Mouse (Mus musculus): ENCODE measurements around the gene Ahdc1. TPM values are rescaled to one million over a fixed set of nuclear protein-coding genes. Genes with fewer than 3 reads are reported as not detected.
A peak's percentile ranks its signal among the peaks of the same experiment; 100 is the strongest.

Gene Ahdc1
- polyA plus RNA-seq, 1 experiment from 2014 or later = 8.1 TPM

GRCm38 (mm10) chr4:132974904-132975303, 36.2 kb upstream of the Ahdc1 start:
- Histone ChIP-seq H3K27me3 (peaks cover 60% of the 10 kb centered on the region), H3K36me3 (replicated peaks) (no peaks in the 10 kb centered on the region), H3K9me3 (no peaks in the 10 kb centered on the region), H3K4me2 (peak overlapping the region; percentile 39), H3K27ac (peak overlapping the region; percentile 5; the same call in 1 of the 2 replicates), H3K4me3 (replicated peaks) (peak overlapping the region; percentile 10; the same call in 1 of the 2 replicates), H3K4me1 (peaks cover 24% of the 10 kb centered on the region), H3K9ac (no peak overlapping the region)
- ATAC-seq (ENCODE audit: low FRiP score) = no peak
- WGBS = 2% methylated on average over 15 of the region's 15 CpGs

DNA sequence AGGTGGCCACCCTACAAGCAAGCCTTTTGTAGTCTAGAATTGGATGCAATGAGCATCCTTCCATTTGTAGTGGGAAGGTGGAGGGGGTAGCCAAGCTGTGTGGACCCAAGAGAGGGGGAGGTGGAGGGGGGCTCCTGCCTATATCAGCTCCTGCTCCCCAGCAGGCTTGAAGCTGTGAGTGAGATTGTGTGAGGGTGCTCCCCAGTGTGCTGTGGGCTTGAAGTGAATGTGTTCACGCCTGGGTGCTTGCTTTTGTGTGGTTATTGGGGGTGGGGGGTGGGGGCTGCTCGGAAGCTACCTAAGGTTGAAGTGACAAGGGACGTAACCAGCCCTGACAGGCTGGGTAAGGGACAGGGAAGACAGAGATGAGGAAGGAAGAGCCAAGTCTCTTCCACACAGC, 35.3 kb upstream of the Ahdc1 start:
- 54% methylated on average over 3 of the region's 3 CpGs for whole genome bisulfite sequencing

DNA sequence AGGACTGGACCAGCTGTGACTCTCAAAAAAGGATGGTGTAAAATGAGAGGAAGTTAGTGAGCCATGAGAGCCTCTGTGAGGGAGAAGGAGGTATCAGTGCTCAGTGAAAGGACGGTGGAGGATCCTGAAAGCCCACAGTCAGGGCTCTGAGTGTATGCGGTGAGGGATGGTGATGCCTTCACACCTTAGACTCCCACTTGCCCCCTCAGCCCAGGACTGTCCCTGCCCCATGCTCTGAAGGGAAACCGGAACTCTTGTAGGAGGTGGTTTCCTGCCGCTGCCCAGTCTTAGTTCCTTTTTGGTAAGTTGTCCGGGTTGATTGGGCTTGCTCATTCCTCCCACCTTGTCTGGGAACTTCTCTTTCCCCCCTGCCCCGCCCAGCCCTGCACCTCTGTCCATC, 34.3 kb upstream of the Ahdc1 start:
- Histone ChIP-seq H3K9me3 (no peaks in the 10 kb centered on the region), H3K4me2 (no peak overlapping the region), H3K27me3 (peaks cover 60% of the 10 kb centered on the region), H3K36me3 (replicated peaks) (no peaks in the 10 kb centered on the region), H3K27ac (no peak overlapping the region), H3K9ac (no peak overlapping the region), H3K4me1 (peaks cover 24% of the 10 kb centered on the region), H3K4me3 (replicated peaks) (no peak overlapping the region)
- 76% methylated on average over 6 of the region's 6 CpGs for WGBS
- ATAC-seq (ENCODE audit: low FRiP score) = no peak

More for the DNA sequence above, 35.3 kb upstream of the Ahdc1 start:
- Histone ChIP-seq H3K4me3 (replicated peaks) (no peak overlapping the region), H3K9ac (no peak overlapping the region), H3K9me3 (no peaks in the 10 kb centered on the region), H3K27me3 (peaks cover 60% of the 10 kb centered on the region), H3K27ac (no peak overlapping the region), H3K4me2 (no peak overlapping the region), H3K4me1 (peaks cover 24% of the 10 kb centered on the region), H3K36me3 (replicated peaks) (no peaks in the 10 kb centered on the region)
- ATAC-seq (ENCODE audit: low FRiP score) = no peak

GRCm38 (mm10) chr4:132977597-132977996, 33.5 kb upstream of the Ahdc1 start:
- WGBS = 54% methylated on average over 5 of the region's 5 CpGs
- H3K4me3 ChIP-seq (replicated peaks) = no peak overlapping the region
- H3K27me3 ChIP-seq = peaks cover 51% of the 10 kb centered on the region

DNA sequence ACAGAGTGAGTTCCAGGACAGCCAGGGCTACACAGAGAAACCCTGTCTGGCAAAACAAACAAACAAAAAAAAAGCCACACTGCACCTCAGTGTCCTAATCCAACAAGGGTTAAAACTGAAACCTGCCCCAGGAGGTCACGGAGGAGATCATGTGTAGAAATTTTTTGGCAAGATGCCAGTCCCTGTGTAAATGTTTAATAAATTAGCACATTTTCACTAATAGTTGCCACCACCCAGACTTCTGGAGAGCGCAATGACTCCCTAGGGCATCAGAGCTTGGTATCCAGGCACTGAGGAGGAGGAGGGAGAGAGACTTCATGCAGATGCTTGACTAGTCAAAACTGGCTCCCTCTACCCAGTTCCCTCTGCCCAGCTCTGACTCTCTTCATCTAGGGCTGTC, 31.9 kb upstream of the Ahdc1 start:
- Histone ChIP-seq H3K36me3 (replicated peaks) (no peaks in the 10 kb centered on the region), H3K4me3 (replicated peaks) (no peak overlapping the region), H3K27me3 (peaks cover 36% of the 10 kb centered on the region), H3K9me3 (no peaks in the 10 kb centered on the region), H3K4me2 (no peak overlapping the region), H3K9ac (no peak overlapping the region), H3K27ac (no peak overlapping the region), H3K4me1 (peaks cover 23% of the 10 kb centered on the region)
- no peak for ATAC-seq (ENCODE audit: low FRiP score)
- WGBS = 80% methylated on average over 2 of the region's 2 CpGs

More at GRCm38 (mm10) chr4:132977597-132977996, 33.5 kb upstream of the Ahdc1 start:
- H3K9me3 ChIP-seq = no peaks in the 10 kb centered on the region
- no peak overlapping the region for H3K9ac ChIP-seq
- H3K36me3 ChIP-seq (replicated peaks) = no peaks in the 10 kb centered on the region
- no peak for ATAC-seq (ENCODE audit: low FRiP score)
- H3K4me2 ChIP-seq = no peak overlapping the region
- peaks cover 24% of the 10 kb centered on the region for H3K4me1 ChIP-seq
- H3K27ac ChIP-seq = no peak overlapping the region

DNA sequence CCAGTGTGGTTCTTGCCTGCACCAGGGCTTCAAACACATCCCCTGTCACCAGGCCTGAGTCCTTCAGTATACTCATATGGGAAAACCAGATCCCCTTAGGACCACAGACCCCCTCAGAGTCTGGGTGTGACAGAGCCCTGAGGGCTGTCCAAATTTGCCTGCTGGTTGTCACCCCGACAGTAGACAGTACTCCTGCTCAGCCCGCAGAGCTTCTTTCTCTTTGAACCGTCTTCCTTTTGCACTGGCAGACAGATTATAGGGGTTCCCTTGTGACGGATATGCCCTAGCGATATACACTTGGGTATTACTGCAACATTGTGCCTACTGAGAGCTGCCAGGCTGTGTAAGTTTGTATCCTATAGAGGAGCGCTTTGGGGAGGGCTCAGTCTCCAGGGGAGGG, 29.4 kb upstream of the Ahdc1 start:
- Histone ChIP-seq H3K9me3 (no peaks in the 10 kb centered on the region), H3K27me3 (peaks cover 11% of the 10 kb centered on the region), H3K9ac (no peak overlapping the region), H3K4me2 (no peak overlapping the region), H3K4me1 (peaks cover 12% of the 10 kb centered on the region), H3K27ac (no peak overlapping the region), H3K36me3 (replicated peaks) (no peaks in the 10 kb centered on the region), H3K4me3 (replicated peaks) (no peak overlapping the region)
- no peak for ATAC-seq (ENCODE audit: low FRiP score)
- WGBS = 73% methylated on average over 6 of the region's 6 CpGs

- Histone ChIP-seq H3K9ac (no peak overlapping the region), H3K9me3 (no peaks in the 10 kb centered on the region), H3K4me2 (no peak overlapping the region), H3K36me3 (replicated peaks) (no peaks in the 10 kb centered on the region), H3K4me1 (peaks cover 12% of the 10 kb centered on the region), H3K27me3 (no peaks in the 10 kb centered on the region), H3K4me3 (replicated peaks) (no peak overlapping the region), H3K27ac (no peak overlapping the region)
- no peak for ATAC-seq (ENCODE audit: low FRiP score)
- WGBS = 83% methylated on average over 6 of the region's 6 CpGs
These were observed 28.1 kb upstream of the Ahdc1 start for GRCm38 (mm10) chr4:132982999-132983398.

- WGBS = 62% methylated on average over 7 of the region's 7 CpGs
- H3K36me3 ChIP-seq (replicated peaks) = no peaks in the 10 kb centered on the region
- H3K9me3 ChIP-seq = no peaks in the 10 kb centered on the region
- peak; percentile 63; the same call in 1 of the 2 replicates for ATAC-seq (ENCODE audit: low FRiP score)
- H3K4me2 ChIP-seq = no peak overlapping the region
- H3K27ac ChIP-seq = peak overlapping the region; percentile 85
- H3K9ac ChIP-seq = 0 out of 2 replicates have a peak overlapping the region, but pooled peaks have one; percentile 7
- H3K4me1 ChIP-seq = peaks cover 12% of the 10 kb centered on the region
- H3K4me3 ChIP-seq (replicated peaks) = no peak overlapping the region
- H3K27me3 ChIP-seq = no peaks in the 10 kb centered on the region
These were observed 27.2 kb upstream of the Ahdc1 start for GRCm38 (mm10) chr4:132983664-132984512.

GRCm38 (mm10) chr4:132988581-132989355, 22.3 kb upstream of the Ahdc1 start:
- Histone ChIP-seq H3K27me3 (no peaks in the 10 kb centered on the region), H3K4me3 (replicated peaks) (no peak overlapping the region), H3K9ac (no peak overlapping the region), H3K27ac (no peak overlapping the region), H3K4me2 (no peak overlapping the region), H3K36me3 (replicated peaks) (no peaks in the 10 kb centered on the region), H3K9me3 (no peaks in the 10 kb centered on the region), H3K4me1 (peaks cover 10% of the 10 kb centered on the region)
- WGBS = 84% methylated on average over 6 of the region's 6 CpGs
- ATAC-seq (ENCODE audit: low FRiP score) = no peak

DNA sequence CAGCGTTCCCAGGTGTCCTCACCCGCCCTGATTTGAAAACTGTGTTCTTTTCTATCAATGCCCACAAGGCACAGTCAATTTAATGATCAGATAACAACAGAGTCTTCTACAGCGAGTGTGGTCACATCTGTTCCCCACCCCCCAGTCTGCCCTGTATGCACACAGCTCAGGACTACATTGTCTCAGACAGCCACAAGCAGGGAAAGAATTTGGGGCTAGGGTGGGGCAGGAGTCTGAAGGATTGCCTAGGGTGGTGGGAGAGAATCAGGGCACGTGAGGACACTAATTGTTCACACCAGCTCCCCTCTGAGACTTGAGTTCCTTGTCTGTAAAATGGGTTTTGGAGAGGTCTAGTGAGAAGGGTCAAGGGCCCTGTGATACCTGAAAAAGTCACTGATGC, 17.5 kb upstream of the Ahdc1 start:
- Histone ChIP-seq H3K9ac (no peak overlapping the region), H3K4me1 (no peaks in the 10 kb centered on the region), H3K27ac (no peak overlapping the region), H3K27me3 (no peaks in the 10 kb centered on the region), H3K4me3 (replicated peaks) (no peak overlapping the region), H3K4me2 (no peak overlapping the region), H3K36me3 (replicated peaks) (no peaks in the 10 kb centered on the region), H3K9me3 (no peaks in the 10 kb centered on the region)
- 63% methylated on average over 4 of the region's 4 CpGs for whole genome bisulfite sequencing
- no peak for ATAC-seq (ENCODE audit: low FRiP score)

- no peaks in the 10 kb centered on the region for H3K27me3 ChIP-seq
- WGBS = 48% methylated on average over 14 of the region's 14 CpGs
- peaks cover under 1% of the 10 kb centered on the region for H3K4me1 ChIP-seq
- H3K9ac ChIP-seq = no peak overlapping the region
- no peaks in the 10 kb centered on the region for H3K9me3 ChIP-seq
- H3K36me3 ChIP-seq (replicated peaks) = no peaks in the 10 kb centered on the region
- H3K27ac ChIP-seq = no peak overlapping the region
- no peak overlapping the region for H3K4me2 ChIP-seq
- no peak for ATAC-seq (ENCODE audit: low FRiP score)
- H3K4me3 ChIP-seq (replicated peaks) = no peak overlapping the region
These were observed 13.4 kb upstream of the Ahdc1 start for GRCm38 (mm10) chr4:132997469-132998237.

- H3K27me3 ChIP-seq = no peaks in the 10 kb centered on the region; the same call in 1 of the 2 replicates
- no peaks in the 10 kb centered on the region for H3K9me3 ChIP-seq
- no peak overlapping the region for H3K9ac ChIP-seq
- no peak overlapping the region for H3K4me2 ChIP-seq
- WGBS = 38% methylated on average over 10 of the region's 10 CpGs
- peak; percentile 27 for ATAC-seq (ENCODE audit: low FRiP score)
- no peak overlapping the region for H3K4me3 ChIP-seq (replicated peaks)
- H3K36me3 ChIP-seq (replicated peaks) = no peaks in the 10 kb centered on the region
- H3K4me1 ChIP-seq = peaks cover 13% of the 10 kb centered on the region
- peak overlapping the region; percentile 63 for H3K27ac ChIP-seq
These were observed 8.2 kb upstream of the Ahdc1 start for GRCm38 (mm10) chr4:133002896-133003295.

Measured in forebrain, embryonic 12.5 days (tissue).